Mouse (Mus musculus) frontal cortex, postnatal 36 days (tissue): ENCODE measurements around the gene Rfc4.
"Not testable (repeated sequence)": the region's sequence is repeated elsewhere in the genome, so short reads cannot be mapped to it uniquely, and the experiment has no call there.

Source experiments
- DNase-seq, 2 experiments: peaks; one replicate each; pipeline ENCODE4 v3.0.0; 2022; ENCODE audit warnings: low spot score in 2 of 2

Gene Rfc4

GRCm38 (mm10) chr16:23103038-23103745 is 24.3 kb downstream of the Rfc4 start:
- DNase-seq: no peak

DNA sequence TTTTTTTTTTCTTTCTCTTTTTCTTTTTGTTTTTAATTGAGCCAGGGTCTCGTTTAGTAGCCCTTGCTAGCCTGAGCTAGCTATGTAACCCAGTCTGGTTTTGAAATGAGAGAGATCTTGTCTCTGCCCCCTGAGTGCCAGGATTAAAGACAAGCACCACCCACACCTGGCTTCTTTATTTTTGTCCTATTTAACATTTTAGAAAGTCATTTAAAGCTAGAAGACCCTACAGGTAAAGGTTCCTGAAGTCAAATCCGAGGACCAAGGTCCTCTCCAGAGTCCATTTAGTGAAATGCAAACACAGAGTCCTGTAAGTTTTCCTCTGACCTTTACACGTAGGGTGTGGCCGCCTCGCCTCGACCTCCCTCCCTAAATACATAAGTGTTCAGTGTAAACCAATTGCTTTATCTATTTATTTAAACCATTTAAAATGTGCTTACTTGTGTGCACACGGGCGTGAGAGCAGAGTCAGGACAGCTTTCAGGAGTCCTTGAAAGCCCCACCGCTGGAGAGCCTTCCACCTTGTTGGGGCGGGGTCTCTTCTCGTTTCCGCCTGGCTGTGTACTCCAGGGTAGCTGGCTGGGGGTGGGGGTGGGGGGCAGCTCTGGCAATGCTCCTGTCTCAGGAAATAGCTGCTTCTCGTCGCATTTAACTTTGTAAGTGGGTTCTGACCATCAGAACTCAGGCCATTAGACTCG is 25.0 kb downstream of the Rfc4 start:
- no peak for DNase-seq

GRCm38 (mm10) chr16:23100613-23101012 is 26.9 kb downstream of the Rfc4 start:
- no peak for DNase-seq

DNA sequence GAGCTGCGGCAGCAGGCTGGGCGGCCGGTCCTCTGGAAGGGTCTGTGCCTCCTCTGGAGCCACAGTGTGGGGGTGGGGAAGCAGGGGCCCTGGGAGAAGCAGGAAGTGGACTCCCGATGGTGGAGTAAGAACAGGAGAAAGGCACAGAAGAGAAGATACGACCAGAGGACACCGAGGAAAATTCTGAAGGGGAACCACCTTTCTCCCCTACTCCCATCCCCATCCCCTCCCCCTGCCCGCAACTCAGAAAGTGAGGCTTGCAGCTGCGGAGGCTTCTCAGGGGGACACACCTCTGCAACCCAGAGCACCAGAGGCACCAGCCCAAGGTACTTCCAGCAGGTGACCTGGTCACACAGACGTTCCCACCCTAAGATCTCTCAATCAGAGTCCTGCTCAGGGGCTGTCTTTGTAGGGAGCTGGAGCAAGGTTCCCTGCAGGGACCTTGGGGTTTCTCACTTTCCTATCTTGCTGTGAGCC is 27.4 kb downstream of the Rfc4 start:
- no peak for DNase-seq

GRCm38 (mm10) chr16:23099632-23100031 is 27.9 kb downstream of the Rfc4 start:
- no peak for DNase-seq

DNA sequence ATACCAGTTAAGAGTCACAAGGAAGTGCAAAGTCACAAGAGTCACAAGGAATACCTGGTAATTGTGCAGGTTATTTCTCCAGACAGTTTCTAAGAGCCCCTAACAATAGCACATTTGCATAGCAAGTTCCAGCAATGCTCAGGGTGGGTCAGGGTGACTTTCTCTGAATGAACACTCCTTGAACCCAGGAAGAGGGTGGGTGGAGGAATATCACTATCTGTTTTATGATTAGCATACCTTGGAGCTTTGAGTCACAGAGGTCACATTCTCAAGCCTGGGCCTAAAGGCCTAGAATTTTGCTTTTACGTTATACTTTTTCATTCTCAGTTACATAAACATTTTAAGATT is 29.5 kb downstream of the Rfc4 start:
- DNase-seq: not testable (repeated sequence)

GRCm38 (mm10) chr16:23097290-23098104 is 30.0 kb downstream of the Rfc4 start:
- DNase-seq: peak; percentile 22 to 58

- DNase-seq: not testable (repeated sequence)
These were observed 30.7 kb downstream of the Rfc4 start for GRCm38 (mm10) chr16:23096886-23097285.

GRCm38 (mm10) chr16:23095581-23095980 is 32.0 kb downstream of the Rfc4 start:
- not testable (repeated sequence) for DNase-seq

DNA sequence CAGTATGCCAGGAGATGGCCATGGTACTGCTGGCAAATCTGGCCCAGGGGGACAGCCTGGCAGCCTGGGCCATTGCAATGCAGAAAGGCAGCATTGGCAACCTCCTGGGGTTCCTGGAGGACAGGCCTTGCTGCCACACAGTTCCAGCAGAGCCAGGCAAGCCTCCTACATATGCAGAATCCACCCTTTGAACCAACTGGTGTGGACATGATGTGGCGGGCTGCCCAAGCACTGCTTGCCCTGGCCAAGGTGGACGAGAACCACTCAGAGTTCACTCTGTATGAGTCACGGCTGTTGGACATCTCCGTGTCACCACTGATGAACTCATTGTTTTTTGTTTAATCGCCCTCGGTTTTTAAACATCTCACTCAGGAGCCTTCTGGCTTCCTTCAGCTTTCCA is 33.4 kb downstream of the Rfc4 start:
- no peak for DNase-seq

GRCm38 (mm10) chr16:23093321-23093953 is 34.1 kb downstream of the Rfc4 start:
- DNase-seq: no peak

DNA sequence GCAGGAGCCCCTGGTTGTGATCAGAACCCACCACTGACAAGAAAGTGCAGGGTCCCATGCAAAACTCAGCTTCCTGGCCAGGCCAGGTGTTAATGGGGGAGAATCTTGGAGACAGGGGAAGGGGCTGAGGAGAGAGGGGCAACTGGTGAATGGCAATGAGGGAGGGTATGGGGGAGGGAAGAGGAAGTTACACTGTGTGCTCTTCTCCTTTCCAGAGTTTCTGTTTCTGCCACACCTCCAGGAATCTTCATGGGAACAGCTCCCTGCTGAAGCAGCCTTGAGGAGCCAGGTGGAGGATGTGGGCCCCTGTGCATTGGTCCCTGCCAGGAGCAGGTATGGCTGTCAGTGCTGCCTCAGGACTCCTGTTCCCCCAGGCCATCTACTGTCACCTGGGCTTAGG is 36.2 kb downstream of the Rfc4 start:
- DNase-seq: not testable (repeated sequence)

DNA sequence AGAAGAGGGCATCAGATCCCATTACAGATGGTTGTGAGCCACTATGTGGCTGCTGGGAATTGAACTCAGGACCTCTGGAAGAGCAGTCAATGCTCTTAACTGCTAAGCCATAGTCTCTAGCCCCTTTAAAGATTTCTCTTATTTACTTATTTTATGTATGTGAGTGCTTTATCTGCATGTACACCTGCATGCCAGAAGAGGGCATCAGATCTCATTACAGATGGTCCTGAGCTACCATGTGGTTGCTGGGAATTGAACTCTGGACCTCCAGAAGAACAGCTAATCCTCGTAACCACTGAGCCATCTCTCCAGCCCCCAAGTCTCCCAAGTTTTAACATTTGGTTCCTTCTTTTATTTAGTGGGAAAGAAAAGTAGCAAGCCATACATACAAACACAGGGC is 39.0 kb downstream of the Rfc4 start:
- DNase-seq: not testable (repeated sequence)

GRCm38 (mm10) chr16:23087712-23088111 is 39.8 kb downstream of the Rfc4 start:
- DNase-seq: not testable (repeated sequence)

GRCm38 (mm10) chr16:23087159-23087558 is 40.4 kb downstream of the Rfc4 start:
- not testable (repeated sequence) for DNase-seq

- not testable (repeated sequence) for DNase-seq
These were observed 50.0 kb downstream of the Rfc4 start for GRCm38 (mm10) chr16:23077516-23077915.
